Mouse (Mus musculus) G1E (cell line): ENCODE measurements at regions not wholly inside any gene's neighbourhood (a gene's known extent, or its start where the extent isn't known, plus 50 kb on each side); places are given as distances from the start of the nearest gene placed in this dataset.
A peak's percentile ranks its signal among the peaks of the same experiment; 100 is the strongest.

ENCODE experiments used
- ATAC-seq: 2 replicates; pipeline ENCODE4 v1.8.0; 2016; ENCODE audit warnings: mild to moderate bottlenecking; ENCODE audit not compliant: insufficient number of reproducible peaks, poor library complexity, low FRiP score, severe bottlenecking; ENCODE audit errors: extremely low read depth
- DNase-seq: peaks from one replicate; pipeline ENCODE4 v3.0.0; 2012; ENCODE audit warnings: low spot score
- H3K27me3 ChIP-seq: 2 replicates; pipeline ENCODE4 v1.6.1; 2012; ENCODE audit warnings: mild to moderate bottlenecking, low read length, inconsistent platforms; ENCODE audit not compliant: insufficient read depth
- H3K36me3 ChIP-seq: replicated peaks from 2 replicates; pipeline ENCODE3; 2012; ENCODE audit warnings: mild to moderate bottlenecking, inconsistent platforms
- H3K4me1 ChIP-seq: 2 replicates; pipeline ENCODE4 v1.6.1; 2012; ENCODE audit warnings: low read depth, low read length, inconsistent platforms, mixed read lengths; ENCODE audit not compliant: insufficient read depth
- H3K4me3 ChIP-seq: 2 replicates; pipeline ENCODE4 v1.5.1; 2012; ENCODE audit warnings: low read depth, mild to moderate bottlenecking, inconsistent platforms, low read length, moderate library complexity, mixed read lengths
- H3K9me3 ChIP-seq: replicated peaks from 2 replicates; pipeline ENCODE4 v1.6.1; 2012; ENCODE audit warnings: inconsistent platforms
- CTCF ChIP-seq: IDR thresholded peaks from 2 replicates; pipeline ENCODE4 v1.5.1; 2012; ENCODE audit warnings: low read depth, low read length, inconsistent platforms, mixed read lengths
- GATA1 ChIP-seq: IDR thresholded peaks from 2 replicates; pipeline ENCODE4 v1.6.1; 2012; ENCODE audit warnings: borderline replicate concordance, low read length, inconsistent platforms, mixed read lengths
- GATA2 ChIP-seq: IDR thresholded peaks from 2 replicates; pipeline ENCODE4 v1.6.1; 2012; ENCODE audit warnings: low read depth, low read length, inconsistent platforms, borderline replicate concordance
- POLR2AphosphoS5 ChIP-seq: IDR thresholded peaks from 2 replicates; pipeline ENCODE4 v1.6.1; 2012; ENCODE audit warnings: low read depth, low read length, inconsistent platforms; ENCODE audit not compliant: insufficient replicate concordance
- TAL1 ChIP-seq: conservative IDR thresholded peaks from 2 replicates; pipeline ENCODE4 v1.6.1; 2012; ENCODE audit warnings: low read depth, low read length, inconsistent platforms, mixed read lengths

DNA sequence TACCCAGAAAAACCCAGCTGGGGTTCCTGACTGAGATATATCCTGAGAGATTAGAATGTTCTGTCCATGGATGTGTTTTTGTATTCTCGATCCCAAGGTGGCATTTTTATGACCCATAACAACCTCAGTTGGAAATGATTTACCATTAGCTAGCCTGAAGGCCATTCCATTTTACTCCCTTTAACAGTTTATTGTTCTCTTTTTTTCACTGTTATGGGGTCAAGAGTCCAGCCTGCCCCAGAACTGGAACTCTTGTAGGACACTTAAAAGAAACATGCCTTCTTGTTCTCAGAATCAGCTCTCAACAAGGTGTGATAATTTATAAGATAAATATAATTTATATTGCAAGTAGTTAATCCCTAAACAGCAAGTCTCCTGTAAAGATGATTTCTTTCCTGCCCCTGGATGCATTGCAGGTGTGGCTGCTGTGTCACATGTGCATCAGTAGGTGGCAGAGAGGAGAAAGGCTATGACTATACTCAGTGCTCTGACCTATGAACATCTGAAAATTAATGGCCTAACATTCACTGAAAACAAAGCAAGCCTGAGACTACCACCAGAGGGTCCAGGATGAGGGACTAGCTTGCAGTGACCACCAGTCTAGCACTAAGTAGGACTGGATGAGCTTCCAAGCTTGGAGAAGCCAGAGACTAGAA is 181.6 kb upstream of the Gm527 start:
- no peak overlapping the region for H3K4me3 ChIP-seq
- H3K27me3 ChIP-seq: no peaks in the 10 kb centered on the region
- H3K4me1 ChIP-seq: no peaks in the 10 kb centered on the region
- no peaks in the 10 kb centered on the region for H3K36me3 ChIP-seq
- peaks cover 3% of the 10 kb centered on the region; the same call in 1 of the 2 replicates for H3K9me3 ChIP-seq
- TF ChIP-seq GATA2: no peak
- no peak for TF ChIP-seq POLR2AphosphoS5
- TF ChIP-seq CTCF: no peak
- no peak for TF ChIP-seq TAL1
- TF ChIP-seq GATA1: no peak
- ATAC-seq: no peak
- no peak for DNase-seq

DNA sequence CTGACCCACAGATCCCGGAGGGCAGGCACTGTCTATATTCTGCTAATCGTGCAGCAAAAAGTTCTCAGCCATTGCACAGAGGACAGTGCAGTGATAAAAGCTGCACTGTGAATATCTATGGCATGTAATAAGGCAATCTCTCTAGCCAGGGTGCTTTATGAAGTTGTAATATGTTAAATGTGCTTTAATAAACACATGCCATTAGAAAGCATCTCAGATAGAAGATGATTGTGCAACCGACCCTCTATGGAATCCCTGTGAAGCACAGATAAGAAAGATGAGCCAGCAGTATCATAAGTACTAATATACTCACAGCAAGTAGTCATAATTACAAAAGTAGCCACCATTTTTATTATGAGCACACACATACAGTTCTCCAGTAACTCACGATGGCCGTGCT is 214.3 kb upstream of the Gm527 start:
- H3K36me3 ChIP-seq: no peaks in the 10 kb centered on the region
- DNase-seq (no peak), ATAC-seq (no peak)
- no peaks in the 10 kb centered on the region for H3K9me3 ChIP-seq
- no peak for TF ChIP-seq POLR2AphosphoS5
- no peak for TF ChIP-seq CTCF
- TF ChIP-seq TAL1: no peak
- no peak for TF ChIP-seq GATA2
- TF ChIP-seq GATA1: no peak
- H3K27me3 ChIP-seq: no peaks in the 10 kb centered on the region
- H3K4me1 ChIP-seq: no peaks in the 10 kb centered on the region
- H3K4me3 ChIP-seq: no peak overlapping the region

DNA sequence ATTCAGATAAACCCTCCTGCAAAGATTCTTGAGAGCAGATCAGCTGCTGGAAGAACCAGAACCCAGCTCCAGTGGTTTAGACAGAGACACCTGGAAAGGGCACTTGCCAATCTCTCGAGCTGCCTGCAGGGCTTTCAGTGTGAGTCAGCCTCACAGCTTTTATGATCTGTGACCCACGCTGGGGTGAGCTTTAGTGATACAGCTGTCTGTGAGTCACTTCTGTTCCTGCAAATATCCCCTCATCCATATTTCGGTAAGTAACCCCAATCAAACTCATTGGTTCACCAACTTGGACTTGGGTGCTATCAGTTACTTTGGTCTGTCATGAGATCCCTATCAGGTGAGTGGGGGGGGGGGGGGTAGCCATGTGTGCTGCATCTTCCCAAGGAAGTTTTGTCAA is 216.6 kb upstream of the Gm527 start:
- H3K9me3 ChIP-seq: no peaks in the 10 kb centered on the region
- TF ChIP-seq TAL1 (no peak), CTCF (no peak), POLR2AphosphoS5 (no peak), GATA1 (no peak), GATA2 (no peak)
- no peaks in the 10 kb centered on the region for H3K27me3 ChIP-seq
- H3K4me3 ChIP-seq: no peak overlapping the region
- ATAC-seq: no peak
- H3K4me1 ChIP-seq: no peaks in the 10 kb centered on the region
- H3K36me3 ChIP-seq: no peaks in the 10 kb centered on the region
- no peak for DNase-seq

DNA sequence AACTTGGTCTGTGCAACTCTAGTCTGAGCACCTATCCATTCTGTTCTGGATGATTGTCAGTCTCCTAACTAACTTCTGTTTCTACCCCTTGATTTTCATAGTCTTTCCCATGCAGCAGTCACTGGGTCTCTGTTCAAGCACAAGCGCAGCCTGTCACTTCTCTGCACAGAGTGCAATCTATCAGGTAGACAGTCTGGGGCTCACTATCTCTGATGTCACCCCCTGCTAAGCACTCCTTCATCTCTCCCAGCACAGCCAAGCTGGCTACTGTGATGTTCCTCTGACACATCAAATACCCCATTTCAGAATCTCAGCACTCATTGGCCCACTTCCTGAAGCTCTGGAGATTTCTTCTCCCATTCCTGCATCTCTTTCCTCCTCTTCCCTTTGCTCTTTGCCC is 220.9 kb upstream of the Fscb start:
- no peak for DNase-seq
- no peak for ATAC-seq

DNA sequence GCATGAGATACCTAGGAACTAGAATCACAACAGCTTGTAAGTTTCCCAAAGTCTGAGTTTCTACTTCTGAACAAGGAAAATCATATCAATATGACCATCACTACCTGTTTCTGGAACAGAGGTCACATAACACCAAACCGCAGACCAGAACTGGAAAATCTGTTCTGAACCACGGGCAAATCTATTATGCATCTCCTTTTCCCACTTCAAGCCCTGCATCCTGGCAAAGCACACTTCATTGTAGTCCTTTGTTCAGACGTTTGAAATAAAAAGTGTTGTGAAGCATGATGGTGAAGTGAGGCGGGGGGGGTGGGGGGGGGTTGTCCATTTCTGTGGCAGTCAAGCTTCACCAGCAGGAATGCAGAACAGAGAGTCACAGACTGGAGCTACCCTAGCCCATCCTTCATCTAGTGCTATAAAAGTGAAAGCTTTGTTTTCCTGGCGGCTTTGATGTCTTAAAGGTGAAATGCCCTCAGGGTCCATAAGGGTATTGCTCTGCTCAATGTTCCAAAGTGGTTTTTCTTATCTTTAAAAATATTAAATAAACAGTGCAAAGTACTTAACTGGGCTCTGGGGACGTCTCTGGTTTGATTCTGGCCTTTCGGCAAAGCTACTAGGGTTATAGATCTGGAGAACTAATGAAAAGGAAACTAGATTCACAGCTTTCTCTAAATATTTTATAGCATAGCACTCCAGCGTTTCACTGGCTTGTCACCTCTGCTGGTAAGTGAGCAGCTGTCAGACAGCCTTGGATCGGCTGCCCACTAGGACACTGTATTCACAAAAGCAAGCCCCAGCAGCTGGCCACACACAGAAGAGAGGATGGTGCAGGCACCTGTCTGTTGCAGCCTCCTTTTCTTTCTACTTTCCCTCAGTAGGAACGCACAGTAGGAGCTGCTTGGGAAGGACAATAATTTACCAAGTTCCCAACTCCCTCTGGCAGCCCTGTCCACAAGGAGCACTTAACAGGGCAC is 218.0 kb upstream of the Fscb start:
- H3K9me3 ChIP-seq: no peaks in the 10 kb centered on the region
- ATAC-seq (no peak), DNase-seq (no peak)
- H3K4me3 ChIP-seq: no peak overlapping the region
- no peaks in the 10 kb centered on the region for H3K27me3 ChIP-seq
- TF ChIP-seq GATA1 (no peak), TAL1 (no peak), CTCF (no peak), POLR2AphosphoS5 (no peak)
- H3K36me3 ChIP-seq: no peaks in the 10 kb centered on the region
- no peaks in the 10 kb centered on the region for H3K4me1 ChIP-seq

More for the DNA sequence above, 220.9 kb upstream of the Fscb start:
- H3K4me3 ChIP-seq: no peak overlapping the region
- H3K27me3 ChIP-seq: no peaks in the 10 kb centered on the region
- H3K4me1 ChIP-seq: no peaks in the 10 kb centered on the region
- H3K36me3 ChIP-seq: no peaks in the 10 kb centered on the region
- TF ChIP-seq CTCF: no peak
- TF ChIP-seq TAL1: no peak
- no peak for TF ChIP-seq GATA1
- TF ChIP-seq GATA2: no peak
- no peak for TF ChIP-seq POLR2AphosphoS5
- H3K9me3 ChIP-seq: no peaks in the 10 kb centered on the region

DNA sequence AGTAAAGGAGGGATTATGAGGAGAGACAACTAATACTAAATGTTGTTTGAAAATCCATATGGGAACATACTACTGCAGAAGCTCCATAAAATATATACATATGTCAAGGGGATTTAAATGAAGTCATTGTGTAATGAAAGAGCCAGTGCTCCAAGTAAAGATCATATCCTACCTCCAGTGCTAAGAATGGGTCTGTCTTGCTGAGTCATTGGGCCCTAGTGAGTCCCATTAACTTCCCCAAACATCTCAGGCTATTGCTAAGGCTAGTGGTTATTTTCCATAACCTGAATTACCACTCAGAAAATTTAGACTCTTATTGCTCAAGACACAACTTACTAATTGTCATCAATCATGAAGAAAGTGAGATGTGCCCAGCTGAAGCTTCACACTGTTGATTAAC is 215.2 kb upstream of the Fscb start:
- no peak for TF ChIP-seq GATA2
- no peak for TF ChIP-seq CTCF
- no peak for TF ChIP-seq TAL1
- no peak for TF ChIP-seq POLR2AphosphoS5
- TF ChIP-seq GATA1: no peak
- H3K36me3 ChIP-seq: no peaks in the 10 kb centered on the region
- H3K4me3 ChIP-seq: no peak overlapping the region
- H3K9me3 ChIP-seq: no peaks in the 10 kb centered on the region
- DNase-seq: no peak
- H3K4me1 ChIP-seq: no peaks in the 10 kb centered on the region
- no peaks in the 10 kb centered on the region for H3K27me3 ChIP-seq
- peak; percentile 59; the same call in 1 of the 2 replicates for ATAC-seq
